Mouse (Mus musculus) CD4-positive, CD25-positive, alpha-beta regulatory T cell, adult 4 months (primary cell): ENCODE measurements around the gene Spns3. TPM values are rescaled to one million over a fixed set of nuclear protein-coding genes. Genes with fewer than 3 reads are reported as not detected.
"Not testable (repeated sequence)": the region's sequence is repeated elsewhere in the genome, so short reads cannot be mapped to it uniquely, and the experiment has no call there.

Source experiments
- ATAC-seq: one replicate; pipeline ENCODE4 v1.8.0; 2017
- polyA plus RNA-seq, 2 experiments: library from polyadenylated mRNA; unstranded; fragments of 100-300 nt; shearing (Covaris generic); gene quantifications; one replicate each; pipeline ENCODE4 v1.2.1; 2017

The Spns3 gene
- polyA plus RNA-seq, 2 experiments from 2014 or later = 0.86 to 1.6 TPM

DNA sequence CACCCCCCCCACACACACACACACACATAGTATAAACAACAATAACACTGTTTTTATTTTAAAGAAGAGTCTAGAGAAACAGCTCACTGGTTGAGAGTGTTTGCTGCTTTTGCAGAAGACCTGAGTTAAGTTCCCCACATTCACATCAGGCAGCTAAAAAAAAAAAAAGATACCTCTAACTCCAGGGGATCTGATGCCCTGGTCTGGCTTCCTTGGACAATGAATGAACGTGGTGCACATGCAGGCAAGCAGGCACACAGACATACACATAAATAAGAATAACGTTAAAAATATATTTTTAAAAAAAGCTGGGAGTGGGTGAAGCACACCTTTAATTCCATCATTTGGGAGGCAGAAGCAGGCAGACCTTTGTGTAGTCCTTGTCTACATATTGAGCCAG is 6.6 kb upstream of the Spns3 start:
- ATAC-seq = no peak

- ATAC-seq = no peak
Observed at GRCm38 (mm10) chr11:72556470-72556869, 6.2 kb upstream of the Spns3 start.

- no peak for ATAC-seq
Observed at GRCm38 (mm10) chr11:72551531-72552105, 1.3 kb upstream of the Spns3 start.

- no peak for ATAC-seq
Observed at GRCm38 (mm10) chr11:72547181-72547580, 3.1 kb downstream of the Spns3 start.

DNA sequence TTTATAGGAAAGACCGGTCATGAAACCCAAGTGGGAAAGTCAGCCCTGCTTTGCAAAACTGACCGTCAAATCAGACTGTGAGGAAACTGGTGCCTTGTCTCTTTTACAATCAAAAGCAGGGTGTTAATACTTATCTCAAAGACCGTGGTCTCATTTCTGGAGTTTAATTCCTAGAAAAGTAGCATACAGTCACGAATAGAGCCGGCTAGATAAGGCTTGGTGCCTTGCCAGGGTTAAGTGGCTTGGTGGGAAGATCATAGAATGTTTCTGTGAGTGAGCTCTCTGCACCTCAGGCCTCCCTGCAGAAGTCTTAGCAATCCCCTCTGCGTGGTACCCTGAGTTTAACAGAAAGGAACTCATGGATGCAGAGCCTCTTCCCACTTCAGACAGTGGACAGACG is 5.6 kb downstream of the Spns3 start:
- ATAC-seq = no peak

DNA sequence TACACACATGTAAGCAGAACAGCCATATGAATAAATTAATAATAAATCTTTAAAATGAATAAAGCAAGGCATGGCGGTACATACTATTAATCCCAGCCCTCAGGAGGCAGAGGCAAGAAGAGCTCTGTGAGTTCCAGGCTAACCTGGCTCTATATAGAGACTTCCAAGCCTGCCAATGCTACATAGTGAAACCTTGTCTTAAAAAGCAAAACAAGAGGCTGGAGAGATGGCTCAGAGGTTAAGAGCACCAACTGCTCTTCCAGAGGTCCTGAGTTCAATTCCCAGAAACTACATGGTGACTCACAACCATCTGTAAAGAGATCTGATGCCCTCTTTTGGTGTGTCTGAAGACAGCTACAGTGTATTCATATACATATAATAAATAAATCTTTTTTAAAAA is 6.6 kb downstream of the Spns3 start:
- not testable (repeated sequence) for ATAC-seq

- ATAC-seq = no peak
Observed at GRCm38 (mm10) chr11:72542586-72542985, 7.7 kb downstream of the Spns3 start.

DNA sequence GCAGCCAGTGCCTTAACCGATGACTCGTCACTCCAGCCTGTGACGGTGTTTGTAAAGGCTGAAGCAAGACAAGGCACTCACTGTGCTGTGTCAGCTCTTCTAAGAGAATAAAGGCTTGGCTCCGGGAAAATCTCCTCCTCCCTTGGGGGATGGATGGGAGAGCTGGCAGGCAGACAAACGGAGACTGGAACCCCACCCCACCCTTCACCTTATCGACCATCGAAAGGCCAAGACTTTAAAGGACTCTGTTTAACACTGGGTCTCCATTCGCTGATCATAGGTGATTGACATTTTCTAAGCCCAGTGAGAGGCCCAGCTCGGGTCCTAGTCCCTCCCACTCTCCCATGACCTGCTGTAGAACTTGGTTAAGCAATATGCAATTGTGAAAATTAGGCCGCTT is 8.4 kb downstream of the Spns3 start:
- ATAC-seq = no peak

GRCm38 (mm10) chr11:72540437-72540836 is 9.9 kb downstream of the Spns3 start:
- ATAC-seq = no peak

GRCm38 (mm10) chr11:72538811-72539210 is 11.5 kb downstream of the Spns3 start:
- no peak for ATAC-seq

GRCm38 (mm10) chr11:72538037-72538755 is 12.1 kb downstream of the Spns3 start:
- no peak for ATAC-seq

- ATAC-seq = no peak
Observed at GRCm38 (mm10) chr11:72537503-72537902, 12.8 kb downstream of the Spns3 start.

DNA sequence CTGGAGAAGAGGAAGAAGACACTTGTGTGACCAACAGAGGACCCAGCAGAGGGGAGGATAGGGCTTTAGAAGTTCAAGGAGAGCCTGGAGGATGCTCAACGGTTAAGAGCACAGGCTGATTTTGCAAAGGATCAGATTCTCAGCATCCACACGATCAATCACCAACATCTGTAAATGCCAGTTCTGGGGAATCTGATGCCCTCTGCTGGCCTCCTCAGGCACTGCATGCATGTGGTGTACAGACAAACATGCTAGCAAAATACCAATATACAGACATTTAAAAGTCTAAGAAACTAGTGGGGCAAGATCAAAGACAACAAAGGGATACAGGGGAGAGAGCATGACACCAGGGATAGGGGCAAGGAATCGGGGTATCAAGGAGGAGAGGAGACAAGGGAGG is 14.8 kb downstream of the Spns3 start:
- ATAC-seq = no peak

- ATAC-seq = no peak
Observed at GRCm38 (mm10) chr11:72532890-72533289, 17.4 kb downstream of the Spns3 start.

- no peak for ATAC-seq
Observed at GRCm38 (mm10) chr11:72531632-72532031, 18.7 kb downstream of the Spns3 start.

DNA sequence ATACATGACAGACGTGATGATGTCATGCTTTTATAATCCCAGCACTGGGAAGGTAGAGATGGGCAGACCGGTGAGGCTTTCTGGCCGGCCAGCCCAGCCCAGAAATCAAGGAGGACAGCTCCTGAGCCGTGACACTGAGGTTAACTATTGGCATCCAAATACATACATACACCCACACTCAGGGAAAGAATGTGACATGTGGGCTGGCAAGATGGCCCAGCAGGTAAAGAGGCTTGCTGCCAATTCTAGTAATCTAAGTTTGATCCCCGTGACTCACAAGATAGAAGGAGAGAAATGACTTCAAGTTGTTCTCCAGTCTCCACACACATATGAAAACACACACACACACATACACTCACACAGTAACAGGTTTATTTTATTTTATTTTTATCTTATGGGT is 19.2 kb downstream of the Spns3 start:
- ATAC-seq = no peak

- ATAC-seq = no peak
Observed at GRCm38 (mm10) chr11:72526190-72526589, 24.1 kb downstream of the Spns3 start.

DNA sequence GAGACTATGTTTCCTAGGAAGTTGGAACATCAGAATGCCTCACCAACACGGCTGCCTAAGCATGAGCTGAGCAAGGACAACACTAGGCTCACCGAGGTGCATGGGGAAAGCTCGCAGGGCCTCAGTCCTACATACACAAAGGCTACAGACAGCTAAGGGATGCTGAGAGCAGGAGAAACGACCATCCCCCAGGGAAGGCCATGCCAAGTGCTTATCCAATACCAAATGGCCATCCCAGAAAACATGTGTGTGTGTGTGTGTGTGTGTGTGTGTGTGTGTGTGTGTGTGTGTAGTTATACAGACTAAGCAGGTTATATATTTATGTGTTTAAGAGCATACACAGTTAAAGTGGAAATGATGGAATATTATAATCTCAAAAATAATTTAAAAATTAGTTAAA is 26.6 kb downstream of the Spns3 start:
- ATAC-seq = no peak

DNA sequence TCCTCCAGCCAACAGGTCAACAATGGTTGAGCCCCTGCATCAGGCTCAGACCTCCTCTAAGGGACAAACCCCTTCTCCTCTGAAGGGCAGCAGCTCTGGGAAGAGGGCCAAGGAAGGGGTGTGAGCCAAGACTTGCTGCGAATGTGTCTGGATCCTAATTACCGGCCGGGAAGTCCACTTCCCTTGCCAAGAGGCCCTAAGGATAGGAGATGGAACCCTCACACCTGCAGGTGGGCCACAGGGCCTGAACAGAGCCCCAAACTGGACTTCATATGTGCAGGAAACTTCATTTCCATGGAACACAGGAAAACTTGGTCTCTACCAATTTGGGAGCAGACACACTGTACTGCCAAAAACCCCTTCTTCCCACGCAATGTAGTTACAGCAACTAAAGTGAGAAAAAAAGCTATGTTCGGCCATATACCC is 27.7 kb downstream of the Spns3 start:
- no peak for ATAC-seq

DNA sequence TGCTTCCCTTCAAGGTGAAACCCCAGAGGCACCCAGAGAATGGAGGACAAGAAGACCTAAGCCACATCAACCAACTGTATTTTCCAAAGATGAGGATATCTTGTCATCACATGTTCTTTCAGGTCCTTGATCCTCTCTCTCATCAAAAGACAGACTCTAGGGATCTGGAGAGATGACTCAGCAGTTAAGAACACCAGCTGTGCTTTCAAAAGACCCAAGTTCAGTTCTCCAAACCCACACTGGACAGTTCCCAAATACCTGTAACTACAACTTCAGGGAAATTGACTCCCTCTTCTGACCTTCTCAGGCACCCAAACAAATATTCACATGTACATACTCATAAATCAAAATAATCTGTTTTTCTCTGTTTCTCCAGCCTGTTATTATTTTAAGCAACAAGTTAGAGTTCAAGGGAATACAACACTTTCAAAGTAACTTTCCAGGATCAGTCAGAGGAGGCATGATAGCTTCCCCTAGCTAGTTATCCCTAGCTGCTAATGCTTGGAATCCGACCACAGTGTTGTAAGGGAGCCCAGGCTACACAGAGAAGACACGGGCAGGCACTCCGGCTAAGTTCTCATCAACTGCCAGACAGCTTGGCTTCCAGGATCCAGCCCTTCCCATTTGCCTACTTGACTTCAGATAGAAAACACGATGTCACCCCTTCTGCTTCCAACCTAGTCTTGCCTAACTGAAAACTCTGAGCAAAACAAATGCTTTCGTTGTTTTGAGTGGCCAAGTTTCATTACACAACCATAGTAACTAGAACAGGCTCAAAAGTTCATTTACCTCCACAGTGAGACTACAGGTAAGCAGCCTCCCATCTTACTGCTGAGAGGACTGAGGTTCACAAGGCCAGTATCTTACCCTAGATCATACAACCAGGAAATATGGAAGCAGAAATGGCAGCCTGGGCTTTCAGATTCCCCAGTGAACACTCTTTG is 28.4 kb downstream of the Spns3 start:
- no peak for ATAC-seq

- ATAC-seq = no peak
Observed at GRCm38 (mm10) chr11:72519895-72520294, 30.4 kb downstream of the Spns3 start.

DNA sequence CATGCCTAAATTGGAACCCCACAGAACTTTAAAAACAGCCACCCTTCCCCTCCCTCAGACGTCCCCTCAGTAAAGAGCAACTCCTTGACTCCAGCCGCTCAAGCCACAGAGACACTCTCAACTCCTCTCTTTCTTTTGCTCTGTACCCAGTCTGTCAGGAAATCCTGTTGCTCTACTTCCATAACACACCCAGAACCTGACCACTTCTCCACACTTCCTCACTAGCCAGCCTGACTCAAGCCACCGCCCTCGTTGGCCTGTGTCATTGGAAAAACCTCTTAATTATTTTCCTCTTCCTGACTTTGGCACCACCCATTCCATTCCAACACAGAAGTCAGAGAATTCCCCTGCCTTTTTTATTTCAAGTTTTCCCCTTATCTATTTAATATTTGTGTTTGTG is 31.1 kb downstream of the Spns3 start:
- ATAC-seq = no peak

DNA sequence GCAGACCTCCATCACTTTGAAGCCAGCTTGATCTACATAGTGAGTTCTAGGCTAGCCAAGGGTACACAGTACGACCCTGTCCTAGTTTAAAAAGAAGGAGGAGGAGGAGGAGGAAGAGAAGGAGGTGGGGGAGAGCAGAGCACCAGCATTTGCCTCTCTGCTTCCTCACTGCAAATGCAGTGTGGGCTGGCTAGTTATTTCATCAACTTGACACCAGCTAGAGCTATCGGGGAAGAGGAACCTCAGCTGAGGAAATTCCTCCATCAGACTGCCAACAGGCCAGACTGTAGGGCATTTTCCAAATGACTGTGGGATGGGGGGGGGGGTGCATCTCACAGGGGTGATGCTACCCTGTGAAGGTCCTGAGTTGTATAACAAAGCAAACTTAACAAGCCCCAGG is 31.9 kb downstream of the Spns3 start:
- no peak for ATAC-seq

DNA sequence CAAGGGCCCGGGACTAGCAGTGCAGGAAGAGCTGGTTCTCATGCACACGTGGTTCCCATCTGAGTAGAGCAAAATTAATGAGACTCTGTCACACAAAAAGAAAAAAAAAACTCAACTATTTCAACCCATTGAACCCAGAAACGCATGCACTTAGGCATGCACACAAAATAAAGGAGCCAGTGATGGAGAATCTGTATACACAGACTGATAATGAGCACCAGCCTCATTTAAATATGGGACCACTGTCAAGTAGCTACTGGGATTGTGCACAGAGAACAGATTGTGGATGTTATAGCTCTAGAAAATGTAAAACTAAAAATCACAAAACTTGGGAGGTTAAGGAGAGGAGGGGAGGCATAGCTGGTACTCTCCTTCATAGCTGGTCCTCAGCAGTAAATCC is 35.3 kb downstream of the Spns3 start:
- ATAC-seq = no peak
